Mouse (Mus musculus): Measurements from ENCODE around the gene Rabl6. TPM values are rescaled to one million over a fixed set of nuclear protein-coding genes. Genes with fewer than 3 reads are reported as not detected.

The Rabl6 gene
- total and polyA plus RNA-seq, 3 experiments = 34.6 to 62.0 (median 55.7) TPM

- Histone ChIP-seq H3K36me3 (replicated peaks in 1 of 2; ENCODE audit: control insufficient read depth in 1 of 2, insufficient read depth in 1 of 2, low read length in 1 of 2) (peaks cover 14 to 67% of the 10 kb centered on the region in 2 experiments), H3K79me2 (replicated peaks; ENCODE audit: control insufficient read depth, extremely low read depth, insufficient read depth, poor library complexity, severe bottlenecking) (no peaks in the 10 kb centered on the region), H3K4me1 (ENCODE audit: control insufficient read depth in 1 of 2, insufficient read depth in 2 of 2) (peaks cover 5 to 29% of the 10 kb centered on the region in 2 experiments; a peak in 3 of 4 replicates), H3K9me3 (replicated peaks; ENCODE audit: low read length) (peaks cover 39% of the 10 kb centered on the region), H3K27me3 (replicated peaks) (no peaks in the 10 kb centered on the region), H3K27ac (ENCODE audit: insufficient read depth, low read depth) (peak overlapping the region; percentile 54), H3K9ac (ENCODE audit: insufficient read depth, low read depth) (peak overlapping the region; percentile 80), H3K4me2 (ENCODE audit: insufficient read depth, low read depth, poor library complexity, severe bottlenecking) (peak overlapping the region; percentile 18), H3K4me3 (replicated peaks in 1 of 3; ENCODE audit: low read depth in 2 of 3, low read length in 2 of 3, poor library complexity in 1 of 3) (peak overlapping the region; percentile 20 to 55 (median 31))
- in situ Hi-C loops (cut with MboI; ENCODE audit: low pct_ligation_motif_present, low pct_unique_long_range_greater_than_20kb, low sequenced_read_pairs) (no loop called here), dilution Hi-C loops (cut with MboI; ENCODE audit: extremely low pct_ligation_motif_present, extremely low pct_unique_long_range_greater_than_20kb, low sequenced_read_pairs) (no loop called here)
- TF ChIP-seq MAX (IDR thresholded peaks at IDR 0.05; ENCODE audit: low read length) = no peak; the same call in 1 of the 2 replicates
- no peak for TF ChIP-seq ZC3H11A (IDR thresholded peaks at IDR 0.05; ENCODE audit: low read depth, low read length)
- TF ChIP-seq MAFK (IDR thresholded peaks at IDR 0.05; ENCODE audit: insufficient replicate concordance, low read length) = no peak
- TF ChIP-seq IRF4 (IDR thresholded peaks at IDR 0.05; ENCODE audit: low read depth, low read length) = no peak
- TF ChIP-seq CTCF (conservative IDR thresholded peaks at IDR 0.05 in 1 of 2, IDR thresholded peaks at IDR 0.05 in 1 of 2; ENCODE audit: low read depth in 2 of 2, low read length in 2 of 2) = no peak
- TF ChIP-seq GABPA (IDR thresholded peaks at IDR 0.05; ENCODE audit: insufficient replicate concordance, low read depth, low read length) = no peak
- no peak for TF ChIP-seq TBP (conservative IDR thresholded peaks at IDR 0.05; ENCODE audit: low read depth, low read length)
- no peak for TF ChIP-seq MAZ (IDR thresholded peaks at IDR 0.05; ENCODE audit: low read depth, low read length)
- TF ChIP-seq ELF1 (IDR thresholded peaks at IDR 0.05; ENCODE audit: low read depth, low read length) = no peak
- no peak for TF ChIP-seq ZNF384 (IDR thresholded peaks at IDR 0.05; ENCODE audit: low read depth, low read length)
- no peak for TF ChIP-seq JUND (conservative IDR thresholded peaks at IDR 0.05; ENCODE audit: low read depth, low read length)
- TF ChIP-seq SIN3A (IDR thresholded peaks at IDR 0.05; ENCODE audit: low read length) = no peak
- TF ChIP-seq CHD1 (IDR thresholded peaks at IDR 0.05; ENCODE audit: low read depth, low read length) = no peak
- no peak for TF ChIP-seq MEF2A (IDR thresholded peaks at IDR 0.05; ENCODE audit: borderline replicate concordance, low read depth, low read length)
- TF ChIP-seq JUN (IDR thresholded peaks at IDR 0.05; ENCODE audit: insufficient read depth, low read depth, low read length) = no peak
- no peak for TF ChIP-seq RAD21 (IDR thresholded peaks at IDR 0.05; ENCODE audit: low read depth, low read length)
- no peak for TF ChIP-seq ZMIZ1 (IDR thresholded peaks at IDR 0.05; ENCODE audit: low read depth, low read length)
- peak; percentile 47 for DNase-seq (ENCODE audit: extremely low read depth)
Observed at GRCm38 (mm10) chr2:25575432-25576027, 32.8 kb downstream of the Rabl6 start.

- Histone ChIP-seq H3K4me3 (replicated peaks in 1 of 3; ENCODE audit: low read depth in 2 of 3, low read length in 2 of 3, poor library complexity in 1 of 3) (peak within 1 kb of the TSS; percentile 55 to 84 (median 67)), H3K27ac (ENCODE audit: insufficient read depth, low read depth) (peak within 1 kb of the TSS; percentile 80), H3K9me3 (replicated peaks; ENCODE audit: low read length) (peaks cover 36% of the 10 kb centered on the region), H3K9ac (ENCODE audit: insufficient read depth, low read depth) (peak within 1 kb of the TSS; percentile 80), H3K27me3 (replicated peaks) (no peaks in the 10 kb centered on the region), H3K4me1 (ENCODE audit: control insufficient read depth in 1 of 2, insufficient read depth in 2 of 2) (peaks cover 4 to 24% of the 10 kb centered on the region in 2 experiments; a peak in 3 of 4 replicates), H3K4me2 (ENCODE audit: insufficient read depth, low read depth, poor library complexity, severe bottlenecking) (peak within 1 kb of the TSS; percentile 62), H3K79me2 (replicated peaks; ENCODE audit: control insufficient read depth, extremely low read depth, insufficient read depth, poor library complexity, severe bottlenecking) (no peaks in the 10 kb centered on the region), H3K36me3 (replicated peaks in 1 of 2; ENCODE audit: control insufficient read depth in 1 of 2, insufficient read depth in 1 of 2, low read length in 1 of 2) (peaks cover 18 to 72% of the 10 kb centered on the region in 2 experiments)
- in situ Hi-C loops (cut with MboI; ENCODE audit: low pct_ligation_motif_present, low pct_unique_long_range_greater_than_20kb, low sequenced_read_pairs) = no loop called here
- dilution Hi-C loops (cut with MboI; ENCODE audit: extremely low pct_ligation_motif_present, extremely low pct_unique_long_range_greater_than_20kb, low sequenced_read_pairs) = no loop called here
- peak; percentile 98 for DNase-seq (ENCODE audit: extremely low read depth)
- TF ChIP-seq ZC3H11A (IDR thresholded peaks at IDR 0.05; ENCODE audit: low read depth, low read length) (no peak), KAT2A (IDR thresholded peaks at IDR 0.05; ENCODE audit: insufficient replicate concordance, low read length) (peak; percentile 72; the same call in 1 of the 2 replicates), JUND (conservative IDR thresholded peaks at IDR 0.05; ENCODE audit: low read depth, low read length) (no peak), TBP (conservative IDR thresholded peaks at IDR 0.05; ENCODE audit: low read depth, low read length) (peak; percentile 74; the same call in 1 of the 2 replicates), TCF12 (IDR thresholded peaks at IDR 0.05; ENCODE audit: low read depth, low read length) (peak; percentile 22; the same call in 1 of the 2 replicates), RAD21 (IDR thresholded peaks at IDR 0.05; ENCODE audit: low read depth, low read length) (no peak), CTCF (conservative IDR thresholded peaks at IDR 0.05 in 1 of 2, IDR thresholded peaks at IDR 0.05 in 1 of 2; ENCODE audit: low read depth in 2 of 2, low read length in 2 of 2) (no peak), MEF2A (IDR thresholded peaks at IDR 0.05; ENCODE audit: borderline replicate concordance, low read depth, low read length) (peak; percentile 25; the same call in 1 of the 2 replicates), ZKSCAN1 (IDR thresholded peaks at IDR 0.05; ENCODE audit: borderline replicate concordance, low read depth, low read length) (no peak), CHD2 (IDR thresholded peaks at IDR 0.05; ENCODE audit: low read length) (peak; percentile 97), ZNF384 (IDR thresholded peaks at IDR 0.05; ENCODE audit: low read depth, low read length) (no peak), IRF4 (IDR thresholded peaks at IDR 0.05; ENCODE audit: low read depth, low read length) (no peak; the same call in 1 of the 2 replicates), MAZ (IDR thresholded peaks at IDR 0.05; ENCODE audit: low read depth, low read length) (no peak; the same call in 1 of the 2 replicates), MYC (IDR thresholded peaks at IDR 0.05; ENCODE audit: low read depth, low read length) (no peak), PAX5 (IDR thresholded peaks at IDR 0.05; ENCODE audit: low read length) (no peak), ZMIZ1 (IDR thresholded peaks at IDR 0.05; ENCODE audit: low read depth, low read length) (peak; percentile 71; the same call in 1 of the 2 replicates), RCOR1 (conservative IDR thresholded peaks at IDR 0.05; ENCODE audit: low read depth, low read length) (no peak), SIN3A (IDR thresholded peaks at IDR 0.05; ENCODE audit: low read length) (peak; percentile 63), MAX (IDR thresholded peaks at IDR 0.05; ENCODE audit: low read length) (peak; percentile 64; the same call in 1 of the 2 replicates), E2F4 (IDR thresholded peaks at IDR 0.05; ENCODE audit: insufficient replicate concordance, low read depth, low read length) (no peak)
Observed at GRCm38 (mm10) chr2:25574579-25575431, 33.5 kb downstream of the Rabl6 start, which contains the start of the genes Mamdc4 and Phpt1. Gene Mamdc4 (minus strand): TSS chr2:25574845. Gene Phpt1 (minus strand): TSS chr2:25575224.

Measured in CH12.LX (cell line).